Mouse (Mus musculus): Measurements from ENCODE around the gene Qrich1. TPM values are rescaled to one million over a fixed set of nuclear protein-coding genes. Genes with fewer than 3 reads are reported as not detected.

The Qrich1 gene
- 106 and 126 TPM in 2 replicates for polyA plus RNA-seq (2015; fragmentation: Nextera tagmentation; extraction: Ambion mirVana)

- peaks cover 21% of the 10 kb centered on the region for H3K36me3 ChIP-seq (ENCODE audit: control insufficient read depth, insufficient read depth, low read length)
- no peaks in the 10 kb centered on the region for H3K27me3 ChIP-seq (replicated peaks; ENCODE audit: control insufficient read depth, insufficient read depth, low read length)
- H3K4me1 ChIP-seq (ENCODE audit: control insufficient read depth, insufficient read depth, low read depth, low read length) = peaks cover 22% of the 10 kb centered on the region
- H3K4me2 ChIP-seq (ENCODE audit: low read length) = peak within 1 kb of the TSS; percentile 73
- H3K9ac ChIP-seq (ENCODE audit: low read depth, low read length) = peak within 1 kb of the TSS; percentile 96
- WGBS = 1% methylated on average over 52 of the region's 55 CpGs
- H3K9me3 ChIP-seq (ENCODE audit: control insufficient read depth, low read length) = no peaks in the 10 kb centered on the region
- peak within 1 kb of the TSS; percentile 100 for H3K27ac ChIP-seq (ENCODE audit: low read depth, low read length)
- peak within 1 kb of the TSS; percentile 91 for H3K4me3 ChIP-seq (ENCODE audit: low read length)
- peak; percentile 96 for ATAC-seq
Observed at GRCm38 (mm10) chr9:108516380-108517251, at the start of gene Qrich1. Gene Qrich1, plus strand, starts transcription at chr9:108516806.

DNA sequence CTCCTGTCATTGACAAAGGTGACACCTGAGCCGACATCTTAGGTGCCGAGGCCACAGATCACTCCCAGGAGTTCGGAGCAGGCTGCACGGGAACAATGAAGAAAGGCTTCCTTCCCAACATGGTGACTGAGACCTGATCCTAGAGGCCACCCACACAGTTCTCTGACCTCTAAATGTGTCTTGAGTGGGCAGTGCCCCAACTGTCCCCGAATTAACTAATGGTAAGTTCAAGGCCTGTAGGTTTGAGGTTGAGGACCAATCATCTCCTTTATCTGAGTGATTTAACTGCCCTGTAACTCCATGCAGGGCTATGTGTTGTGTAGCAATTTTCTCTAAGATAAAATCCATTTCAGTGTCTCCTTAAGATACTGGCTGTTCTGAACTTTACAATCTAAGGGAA, 47.2 kb upstream of the Qrich1 start:
- no peaks in the 10 kb centered on the region for H3K9me3 ChIP-seq (ENCODE audit: control insufficient read depth, low read length)
- no peak overlapping the region for H3K4me3 ChIP-seq (ENCODE audit: low read length)
- no peaks in the 10 kb centered on the region for H3K4me1 ChIP-seq (ENCODE audit: control insufficient read depth, insufficient read depth, low read depth, low read length)
- H3K27ac ChIP-seq (ENCODE audit: low read depth, low read length) = no peak overlapping the region
- ATAC-seq = no peak
- 85% methylated on average over 5 of the region's 5 CpGs for WGBS
- H3K27me3 ChIP-seq (replicated peaks; ENCODE audit: control insufficient read depth, insufficient read depth, low read length) = no peaks in the 10 kb centered on the region
- H3K9ac ChIP-seq (ENCODE audit: low read depth, low read length) = no peak overlapping the region
- peaks cover 6% of the 10 kb centered on the region for H3K36me3 ChIP-seq (ENCODE audit: control insufficient read depth, insufficient read depth, low read length)
- no peak overlapping the region for H3K4me2 ChIP-seq (ENCODE audit: low read length)

DNA sequence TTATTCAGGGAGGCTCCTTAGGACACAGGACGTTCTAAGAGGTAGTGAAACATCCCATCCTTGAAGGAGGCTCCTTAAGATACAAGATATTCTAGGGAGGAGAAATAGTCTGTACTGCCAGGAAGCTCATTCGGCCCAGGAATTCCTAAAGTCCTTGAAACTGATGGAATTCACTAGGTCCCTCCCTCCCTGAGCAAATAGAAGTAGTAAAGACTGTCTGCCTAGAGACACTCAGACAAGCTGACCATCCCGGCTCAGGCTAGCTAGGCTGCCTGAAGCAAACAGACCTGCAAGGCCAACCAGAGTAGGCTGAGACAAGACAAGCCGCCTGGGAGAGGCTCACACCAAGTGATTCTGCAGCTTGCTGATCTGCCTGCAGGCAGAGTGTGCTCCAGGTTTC, 46.8 kb upstream of the Qrich1 start:
- Histone ChIP-seq H3K4me2 (ENCODE audit: low read length) (no peak overlapping the region), H3K4me3 (ENCODE audit: low read length) (no peak overlapping the region), H3K4me1 (ENCODE audit: control insufficient read depth, insufficient read depth, low read depth, low read length) (no peaks in the 10 kb centered on the region), H3K36me3 (ENCODE audit: control insufficient read depth, insufficient read depth, low read length) (peaks cover 5% of the 10 kb centered on the region), H3K9ac (ENCODE audit: low read depth, low read length) (no peak overlapping the region), H3K27me3 (replicated peaks; ENCODE audit: control insufficient read depth, insufficient read depth, low read length) (no peaks in the 10 kb centered on the region), H3K27ac (ENCODE audit: low read depth, low read length) (no peak overlapping the region), H3K9me3 (ENCODE audit: control insufficient read depth, low read length) (no peaks in the 10 kb centered on the region)
- ATAC-seq = no peak
- WGBS = 74% methylated on average over 4 of the region's 4 CpGs

GRCm38 (mm10) chr9:108474528-108474927, 42.1 kb upstream of the Qrich1 start:
- Histone ChIP-seq H3K36me3 (ENCODE audit: control insufficient read depth, insufficient read depth, low read length) (no peaks in the 10 kb centered on the region), H3K27ac (ENCODE audit: low read depth, low read length) (no peak overlapping the region), H3K4me1 (ENCODE audit: control insufficient read depth, insufficient read depth, low read depth, low read length) (peaks cover 11% of the 10 kb centered on the region), H3K4me2 (ENCODE audit: low read length) (no peak overlapping the region), H3K9me3 (ENCODE audit: control insufficient read depth, low read length) (no peaks in the 10 kb centered on the region), H3K9ac (ENCODE audit: low read depth, low read length) (no peak overlapping the region), H3K27me3 (replicated peaks; ENCODE audit: control insufficient read depth, insufficient read depth, low read length) (no peaks in the 10 kb centered on the region), H3K4me3 (ENCODE audit: low read length) (no peak overlapping the region)
- WGBS = 50% methylated on average over 1 of the region's 1 CpGs
- ATAC-seq = no peak

- no peaks in the 10 kb centered on the region for H3K27me3 ChIP-seq (replicated peaks; ENCODE audit: control insufficient read depth, insufficient read depth, low read length)
- peak; percentile 62 for ATAC-seq
- peak overlapping the region; percentile 58 for H3K9ac ChIP-seq (ENCODE audit: low read depth, low read length)
- peak overlapping the region; percentile 62 for H3K4me2 ChIP-seq (ENCODE audit: low read length)
- H3K4me1 ChIP-seq (ENCODE audit: control insufficient read depth, insufficient read depth, low read depth, low read length) = peaks cover 16% of the 10 kb centered on the region
- WGBS = under 1% methylated on average over 20 of the region's 20 CpGs
- H3K36me3 ChIP-seq (ENCODE audit: control insufficient read depth, insufficient read depth, low read length) = no peaks in the 10 kb centered on the region
- no peaks in the 10 kb centered on the region for H3K9me3 ChIP-seq (ENCODE audit: control insufficient read depth, low read length)
- peak overlapping the region; percentile 44 for H3K4me3 ChIP-seq (ENCODE audit: low read length)
- peak overlapping the region; percentile 49; the same call in 1 of the 2 replicates for H3K27ac ChIP-seq (ENCODE audit: low read depth, low read length)
Observed at GRCm38 (mm10) chr9:108478638-108479156, 37.9 kb upstream of the Qrich1 start.

- H3K4me1 ChIP-seq (ENCODE audit: control insufficient read depth, insufficient read depth, low read depth, low read length) = peaks cover 16% of the 10 kb centered on the region
- ATAC-seq = no peak
- H3K9ac ChIP-seq (ENCODE audit: low read depth, low read length) = 0 out of 2 replicates have a peak overlapping the region, but pooled peaks have one; percentile 9
- no peaks in the 10 kb centered on the region for H3K27me3 ChIP-seq (replicated peaks; ENCODE audit: control insufficient read depth, insufficient read depth, low read length)
- peak overlapping the region; percentile 62 for H3K4me2 ChIP-seq (ENCODE audit: low read length)
- WGBS = 26% methylated on average over 11 of the region's 11 CpGs
- no peaks in the 10 kb centered on the region for H3K9me3 ChIP-seq (ENCODE audit: control insufficient read depth, low read length)
- peak overlapping the region; percentile 44 for H3K4me3 ChIP-seq (ENCODE audit: low read length)
- H3K36me3 ChIP-seq (ENCODE audit: control insufficient read depth, insufficient read depth, low read length) = no peaks in the 10 kb centered on the region
- H3K27ac ChIP-seq (ENCODE audit: low read depth, low read length) = no peak overlapping the region
Observed at GRCm38 (mm10) chr9:108479241-108479640, 37.4 kb upstream of the Qrich1 start.

GRCm38 (mm10) chr9:108479721-108480351, 36.8 kb upstream of the Qrich1 start, which contains the start of gene Lamb2:
Gene Lamb2, plus strand, starts transcription at chr9:108479736.
- H3K4me1 ChIP-seq (ENCODE audit: control insufficient read depth, insufficient read depth, low read depth, low read length) = peaks cover 16% of the 10 kb centered on the region
- H3K4me2 ChIP-seq (ENCODE audit: low read length) = peak within 1 kb of the TSS; percentile 62
- H3K27me3 ChIP-seq (replicated peaks; ENCODE audit: control insufficient read depth, insufficient read depth, low read length) = no peaks in the 10 kb centered on the region
- H3K27ac ChIP-seq (ENCODE audit: low read depth, low read length) = peak within 1 kb of the TSS; percentile 51; the same call in 1 of the 2 replicates
- 9% methylated on average over 10 of the region's 10 CpGs for WGBS
- H3K9ac ChIP-seq (ENCODE audit: low read depth, low read length) = peak within 1 kb of the TSS; percentile 60
- H3K9me3 ChIP-seq (ENCODE audit: control insufficient read depth, low read length) = no peaks in the 10 kb centered on the region
- H3K4me3 ChIP-seq (ENCODE audit: low read length) = peak within 1 kb of the TSS; percentile 44
- H3K36me3 ChIP-seq (ENCODE audit: control insufficient read depth, insufficient read depth, low read length) = no peaks in the 10 kb centered on the region
- peak; percentile 60; the same call in 1 of the 2 replicates for ATAC-seq

DNA sequence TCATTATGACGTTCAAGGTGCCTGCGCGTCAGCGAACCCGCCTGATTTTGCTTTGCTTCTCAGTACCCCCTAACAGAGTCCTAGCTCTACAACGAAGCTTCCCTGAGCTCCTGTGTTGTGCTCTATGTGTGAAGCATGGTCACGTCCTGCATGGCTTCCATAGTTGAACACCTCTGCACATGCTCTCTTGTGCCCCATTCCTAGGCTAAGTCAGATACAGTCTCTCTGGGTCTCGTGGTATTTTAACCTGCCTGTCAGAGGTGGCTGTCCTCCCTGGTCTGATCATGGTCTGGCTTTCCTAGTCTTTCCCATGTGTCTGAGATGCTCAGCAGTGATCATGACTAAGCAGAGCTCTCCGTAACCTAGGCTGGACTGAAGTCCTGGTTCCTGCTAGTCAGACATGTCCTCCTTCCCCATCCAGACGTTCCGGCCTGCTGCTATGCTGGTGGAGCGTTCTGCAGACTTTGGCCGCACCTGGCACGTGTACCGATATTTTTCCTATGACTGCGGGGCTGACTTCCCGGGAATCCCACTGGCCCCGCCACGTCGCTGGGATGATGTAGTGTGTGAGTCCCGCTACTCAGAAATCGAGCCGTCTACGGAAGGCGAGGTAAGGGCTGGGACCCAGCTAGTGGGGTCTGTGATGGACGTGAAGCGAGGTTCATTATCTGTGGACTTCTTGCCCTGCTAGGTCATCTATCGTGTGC, 35.6 kb upstream of the Qrich1 start:
- H3K36me3 ChIP-seq (ENCODE audit: control insufficient read depth, insufficient read depth, low read length) = no peaks in the 10 kb centered on the region
- 94% methylated on average over 28 of the region's 28 CpGs for WGBS
- no peaks in the 10 kb centered on the region for H3K9me3 ChIP-seq (ENCODE audit: control insufficient read depth, low read length)
- no peak for ATAC-seq
- H3K9ac ChIP-seq (ENCODE audit: low read depth, low read length) = no peak overlapping the region
- peaks cover 16% of the 10 kb centered on the region for H3K4me1 ChIP-seq (ENCODE audit: control insufficient read depth, insufficient read depth, low read depth, low read length)
- H3K27ac ChIP-seq (ENCODE audit: low read depth, low read length) = no peak overlapping the region
- no peaks in the 10 kb centered on the region for H3K27me3 ChIP-seq (replicated peaks; ENCODE audit: control insufficient read depth, insufficient read depth, low read length)
- no peak overlapping the region for H3K4me2 ChIP-seq (ENCODE audit: low read length)
- no peak overlapping the region for H3K4me3 ChIP-seq (ENCODE audit: low read length)

Measured in hindbrain, embryonic 16.5 days (tissue).